Mouse (Mus musculus) MEL (cell line): ENCODE data around the gene Tm9sf4. TPM values are rescaled to one million over a fixed set of nuclear protein-coding genes. Genes with fewer than 3 reads are reported as not detected.

ENCODE experiments used
- DNase-seq: peaks from one replicate; pipeline ENCODE4 v3.0.0; 2011; ENCODE audit warnings: low read depth, low spot score
- H3K27ac ChIP-seq: 2 replicates; pipeline ENCODE4 v1.5.1; 2012; ENCODE audit warnings: low read depth, mild to moderate bottlenecking, control low read depth, low read length, moderate library complexity; ENCODE audit not compliant: control insufficient read depth
- H3K27me3 ChIP-seq, 2 experiments: fragments of 150-350 bp in 1 of 2; sonication (generic) in 1 of 2; 2 replicates each; pipeline ENCODE4 v1.6.1; 2012; ENCODE audit warnings: low read length in 2 of 2, mild to moderate bottlenecking in 2 of 2, improper control_type of control experiment in 1 of 2, moderate library complexity in 1 of 2; ENCODE audit not compliant: insufficient read depth in 2 of 2, control insufficient read depth in 1 of 2
- H3K36me3 ChIP-seq, 2 experiments: 2 replicates each; pipeline ENCODE4 v1.6.1; 2012 to 2014; ENCODE audit warnings: low read length in 2 of 2, improper control_type of control experiment in 1 of 2, inconsistent platforms in 1 of 2, mild to moderate bottlenecking in 1 of 2; ENCODE audit not compliant: insufficient read depth in 2 of 2, control insufficient read depth in 1 of 2
- H3K4me1 ChIP-seq, 2 experiments: fragments of 150-350 bp in 1 of 2; sonication (generic) in 1 of 2; 2 replicates each; pipeline ENCODE4 v1.6.1; 2012; ENCODE audit warnings: low read length in 2 of 2, improper control_type of control experiment in 1 of 2, mild to moderate bottlenecking in 1 of 2; ENCODE audit not compliant: insufficient read depth in 2 of 2, control insufficient read depth in 1 of 2
- H3K4me3 ChIP-seq, 2 experiments: fragments of 150-350 bp in 1 of 2; sonication (generic) in 1 of 2; 2 replicates each; pipeline ENCODE4 v1.5.1; 2012; ENCODE audit warnings: low read depth in 2 of 2, low read length in 2 of 2, mild to moderate bottlenecking in 2 of 2, moderate library complexity in 2 of 2, control low read depth in 1 of 2, improper control_type of control experiment in 1 of 2; ENCODE audit not compliant: control insufficient read depth in 1 of 2, insufficient read depth in 1 of 2
- H3K79me2 ChIP-seq: 2 replicates; pipeline ENCODE4 v1.6.1; 2012; ENCODE audit warnings: mild to moderate bottlenecking, low read length, moderate library complexity; ENCODE audit not compliant: control insufficient read depth, poor library complexity, insufficient read depth
- H3K9ac ChIP-seq: 2 replicates; pipeline ENCODE4 v1.6.1; 2012; ENCODE audit warnings: low read depth, mild to moderate bottlenecking, control low read depth, low read length, moderate library complexity; ENCODE audit not compliant: control insufficient read depth, poor library complexity, severe bottlenecking
- H3K9me3 ChIP-seq: fragments of 150-350 bp; sonication (generic); replicated peaks from 2 replicates; pipeline ENCODE4 v1.6.1; 2012; ENCODE audit warnings: mild to moderate bottlenecking, low read length, improper control_type of control experiment, moderate library complexity; ENCODE audit not compliant: insufficient read depth
- ELF1 ChIP-seq: IDR thresholded peaks from 2 replicates; pipeline ENCODE4 v1.6.1; 2014; ENCODE audit warnings: low read depth, mild to moderate bottlenecking, inconsistent platforms, low read length, improper control_type of control experiment, moderate library complexity
- EP300 ChIP-seq, 2 experiments: IDR thresholded peaks; 2 replicates each; pipeline ENCODE4 v1.6.1; 2011; ENCODE audit warnings: improper control_type of control experiment in 2 of 2, low read length in 2 of 2, low read depth in 1 of 2, mild to moderate bottlenecking in 1 of 2
- ETS1 ChIP-seq: IDR thresholded peaks from 2 replicates; pipeline ENCODE4 v1.6.1; 2012; ENCODE audit warnings: low read depth, mild to moderate bottlenecking, inconsistent platforms, low read length, improper control_type of control experiment, moderate library complexity
- GATA1 ChIP-seq: IDR thresholded peaks from 2 replicates; pipeline ENCODE4 v1.6.1; 2011; ENCODE audit warnings: low read depth, low read length, improper control_type of control experiment
- HCFC1 ChIP-seq: IDR thresholded peaks from 2 replicates; pipeline ENCODE4 v1.6.1; 2012; ENCODE audit warnings: low read depth, mild to moderate bottlenecking, inconsistent platforms, low read length, improper control_type of control experiment, moderate library complexity
- MAFK ChIP-seq: IDR thresholded peaks from 2 replicates; pipeline ENCODE4 v1.6.1; 2011; ENCODE audit warnings: low read depth, mild to moderate bottlenecking, low read length, improper control_type of control experiment, borderline replicate concordance
- MAX ChIP-seq: IDR thresholded peaks from 2 replicates; pipeline ENCODE4 v1.6.1; 2011; ENCODE audit warnings: low read length, improper control_type of control experiment
- MYB ChIP-seq: IDR thresholded peaks from 2 replicates; pipeline ENCODE4 v1.6.1; 2011; ENCODE audit warnings: mild to moderate bottlenecking, low read depth, low read length, improper control_type of control experiment
- NELFE ChIP-seq: IDR thresholded peaks from 2 replicates; pipeline ENCODE4 v1.6.1; 2011; ENCODE audit warnings: low read depth, low read length, improper control_type of control experiment
- POLR2A ChIP-seq, 2 experiments: IDR thresholded peaks; 2 replicates each; pipeline ENCODE4 v1.6.1; 2011 to 2012; ENCODE audit warnings: low read length in 2 of 2, mild to moderate bottlenecking in 2 of 2, control low read depth in 1 of 2, improper control_type of control experiment in 1 of 2, low read depth in 1 of 2, moderate library complexity in 1 of 2; ENCODE audit not compliant: control insufficient read depth in 1 of 2, insufficient read depth in 1 of 2, poor library complexity in 1 of 2
- RCOR1 ChIP-seq: IDR thresholded peaks from 2 replicates; pipeline ENCODE4 v1.6.1; 2012; ENCODE audit warnings: low read depth, mild to moderate bottlenecking, inconsistent platforms, low read length, improper control_type of control experiment
- SIN3A ChIP-seq: IDR thresholded peaks from 2 replicates; pipeline ENCODE4 v1.6.1; 2012; ENCODE audit warnings: low read length, improper control_type of control experiment, inconsistent platforms
- SMC3 ChIP-seq: IDR thresholded peaks from 2 replicates; pipeline ENCODE4 v1.6.1; 2011; ENCODE audit warnings: low read depth, low read length, improper control_type of control experiment
- TBP ChIP-seq: IDR thresholded peaks from 2 replicates; pipeline ENCODE4 v1.8.0; 2011; ENCODE audit warnings: low read depth, low read length, improper control_type of control experiment
- TCF12 ChIP-seq: IDR thresholded peaks from 2 replicates; pipeline ENCODE4 v1.6.1; 2014; ENCODE audit warnings: low read depth, mild to moderate bottlenecking, inconsistent platforms, low read length, improper control_type of control experiment, moderate library complexity
- UBTF ChIP-seq: IDR thresholded peaks from 2 replicates; pipeline ENCODE4 v1.6.1; 2012; ENCODE audit warnings: low read depth, mild to moderate bottlenecking, inconsistent platforms, low read length, improper control_type of control experiment, moderate library complexity, borderline replicate concordance; ENCODE audit not compliant: insufficient read depth
- ZNF384 ChIP-seq: IDR thresholded peaks from 2 replicates; pipeline ENCODE4 v1.6.1; 2012; ENCODE audit warnings: low read depth, mild to moderate bottlenecking, inconsistent platforms, low read length, improper control_type of control experiment
- polyA plus RNA-seq, 2 experiments: library from polyadenylated mRNA; stranded (reverse) in 1 of 2; unstranded in 1 of 2; fragments of >175 nt in 1 of 2; fragments of >200 nt in 1 of 2; gene quantifications; 2 replicates each; pipeline versions ENCODE4 v1.2.1 to v1.2.4; 2012; ENCODE audit warnings: low replicate concordance in 2 of 2, low read depth in 1 of 2; ENCODE audit not compliant: insufficient read length in 2 of 2, insufficient read depth in 1 of 2, missing spikeins in 1 of 2
- total RNA-seq: library from RNA; depleted of rRNA; stranded (reverse); fragments of 300-350 nt; gene quantifications from 2 replicates; pipeline ENCODE4 v1.2.3, GENCODE M21; 2012

The Tm9sf4 gene
- total and polyA plus RNA-seq, 3 experiments = 16.1 to 269 (median 29.8) TPM

- peak overlapping the region; percentile 7 to 24; a peak in 2 of 4 replicates for H3K4me3 ChIP-seq
- peaks cover 0 to 28% of the 10 kb centered on the region in 2 experiments; a peak in 2 of 4 replicates for H3K36me3 ChIP-seq
- peak overlapping the region; percentile 89 for H3K27ac ChIP-seq
- peak overlapping the region; percentile 11; the same call in 1 of the 2 replicates for H3K9ac ChIP-seq
- peaks cover 13 to 43% of the 10 kb centered on the region in 2 experiments for H3K4me1 ChIP-seq
- H3K9me3 ChIP-seq = no peaks in the 10 kb centered on the region
- H3K27me3 ChIP-seq = no peaks in the 10 kb centered on the region
- peaks cover 5% of the 10 kb centered on the region for H3K79me2 ChIP-seq
- TF ChIP-seq ETS1 = peak; percentile 75
- no peak for TF ChIP-seq RCOR1
- TF ChIP-seq TBP = 0 out of 2 replicates have a peak, but pooled peaks have one; percentile 24
- TF ChIP-seq EP300 (IDR thresholded peaks at IDR 0.05; ENCODE audit: low read depth in 1 of 2, low read length in 2 of 2) = peak; percentile 14 to 15; a peak in 1 of 4 replicates
- 0 out of 2 replicates have a peak, but pooled peaks have one; percentile 18 for TF ChIP-seq MAX
- peak; percentile 66 for TF ChIP-seq GATA1
- no peak; the same call in 1 of the 2 replicates for TF ChIP-seq SMC3
- peak; percentile 4; the same call in 1 of the 2 replicates for TF ChIP-seq SIN3A
- TF ChIP-seq TCF12 = peak; percentile 53; the same call in 1 of the 2 replicates
- peak; percentile 79 for DNase-seq
These were observed 61.0 kb downstream of the Tm9sf4 start for GRCm38 (mm10) chr2:153222130-153222529.

GRCm38 (mm10) chr2:153222566-153222965, 61.5 kb downstream of the Tm9sf4 start:
- H3K36me3 ChIP-seq = peaks cover 0 to 31% of the 10 kb centered on the region in 2 experiments; a peak in 2 of 4 replicates
- peaks cover 15 to 47% of the 10 kb centered on the region in 2 experiments for H3K4me1 ChIP-seq
- peak overlapping the region; percentile 89 for H3K27ac ChIP-seq
- peak overlapping the region; percentile 11; the same call in 1 of the 2 replicates for H3K9ac ChIP-seq
- TF ChIP-seq ELF1 = no peak
- no peak for TF ChIP-seq UBTF
- TF ChIP-seq MYB = no peak
- no peak for TF ChIP-seq TCF12
- H3K79me2 ChIP-seq = peaks cover 5% of the 10 kb centered on the region
- H3K27me3 ChIP-seq = no peaks in the 10 kb centered on the region
- H3K4me3 ChIP-seq = peak overlapping the region; percentile 7 to 24; a peak in 1 of 4 replicates
- H3K9me3 ChIP-seq = no peaks in the 10 kb centered on the region
- peak; percentile 64 for DNase-seq

DNA sequence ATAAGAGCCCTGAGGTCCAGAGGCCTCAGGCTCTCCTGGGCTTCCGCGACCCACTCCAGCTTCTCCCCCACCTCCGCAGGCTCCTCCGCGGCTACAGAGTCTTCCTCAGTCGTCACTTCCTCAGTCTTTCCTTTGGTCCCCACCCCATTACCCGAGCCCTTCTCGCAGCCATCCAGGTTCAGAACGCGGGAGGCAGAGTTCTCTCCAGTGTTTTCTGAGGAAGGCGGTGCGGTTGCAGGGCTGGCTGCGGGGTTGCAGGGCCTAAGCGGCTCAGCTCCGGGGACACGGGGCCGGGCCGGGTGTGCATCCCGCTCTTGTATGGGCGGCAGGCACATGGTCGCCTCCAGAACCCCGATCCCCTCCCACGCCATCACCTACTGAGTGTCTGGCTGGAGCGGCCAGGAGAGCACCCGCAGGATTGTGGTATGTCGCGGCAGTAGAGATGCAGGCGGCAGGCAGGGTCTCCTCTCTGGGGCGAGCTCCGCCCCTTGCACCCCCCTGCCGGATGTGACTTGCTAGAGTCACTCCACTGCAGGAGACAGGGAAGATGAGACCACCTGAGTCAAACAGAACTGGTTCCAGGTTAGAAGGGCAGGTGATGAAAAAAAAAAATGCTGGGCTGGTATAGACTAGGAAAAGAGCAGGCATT, 64.0 kb downstream of the Tm9sf4 start, which contains the start of gene Tspyl3:
Gene Tspyl3, minus strand, starts transcription at position 496 of the 649 bp plus-strand sequence.
- Histone ChIP-seq H3K27me3 (no peaks in the 10 kb centered on the region), H3K4me3 (peak within 1 kb of the TSS; percentile 80 to 90), H3K36me3 (peaks cover 0 to 42% of the 10 kb centered on the region in 2 experiments; a peak in 2 of 4 replicates), H3K27ac (peak within 1 kb of the TSS; percentile 77), H3K79me2 (peaks cover 5% of the 10 kb centered on the region), H3K9me3 (no peaks in the 10 kb centered on the region), H3K4me1 (peaks cover 23 to 61% of the 10 kb centered on the region in 2 experiments), H3K9ac (peak within 1 kb of the TSS; percentile 84)
- TF ChIP-seq POLR2A (IDR thresholded peaks at IDR 0.05; ENCODE audit: control insufficient read depth in 1 of 2, insufficient read depth in 1 of 2, low read depth in 1 of 2, low read length in 2 of 2, poor library complexity in 1 of 2) (peak; percentile 38 to 52; a peak in 3 of 4 replicates), NELFE (peak; percentile 38), MAFK (no peak), SMC3 (no peak), ZNF384 (peak; percentile 46; the same call in 1 of the 2 replicates), HCFC1 (peak; percentile 67), ELF1 (no peak), EP300 (IDR thresholded peaks at IDR 0.05; ENCODE audit: low read depth in 1 of 2, low read length in 2 of 2) (0 out of 4 replicates have a peak, but pooled peaks of 1 of the 2 experiments have one; percentile 2)
- peak; percentile 73 for DNase-seq
